Mouse (Mus musculus): ENCODE measurements around the gene Ahsa1.

- TF ChIP-seq CTCF (IDR thresholded peaks at IDR 0.05; ENCODE audit: extremely low read depth, insufficient read depth, insufficient read length, insufficient replicate concordance), result no peak
- TF ChIP-seq POLR2A (IDR thresholded peaks at IDR 0.05; ENCODE audit: low read depth, low read length), result no peak
Observed at GRCm38 (mm10) chr12:87274853-87275831, 8.9 kb downstream of the Ahsa1 start.
